Mouse (Mus musculus) naive thymus-derived CD4-positive, alpha-beta T cell, adult 5 months (primary cell): ENCODE data around the gene Plrg1. TPM values are rescaled to one million over a fixed set of nuclear protein-coding genes. Genes with fewer than 3 reads are reported as not detected.

Experiments
- polyA plus RNA-seq: library from polyadenylated mRNA; unstranded; fragments of 100-300 nt; shearing (Covaris generic); gene quantifications from one replicate; pipeline ENCODE4 v1.2.1, GENCODE M21; 2017

Plrg1 gene
- polyA plus RNA-seq = 76.0 TPM

GRCm38 (mm10) chr3:83055281-83056038 lies at the start of gene Plrg1:
Gene Plrg1, plus strand, starts transcription at chr3:83055522.

GRCm38 (mm10) chr3:83007557-83007956 lies 47.8 kb upstream of the Plrg1 start, which contains the start of gene Fgg:
Gene Fgg, plus strand, starts transcription at chr3:83007724.

GRCm38 (mm10) chr3:83025475-83026301 lies 29.6 kb upstream of the Plrg1 start, which contains the start of gene Fga:
Gene Fga, plus strand, starts transcription at chr3:83026076.

GRCm38 (mm10) chr3:83049680-83050079 lies 5.6 kb upstream of the Plrg1 start, which contains the start of gene Fgb:
Gene Fgb, minus strand, starts transcription at chr3:83049863.

Other genes with a start within 250 kb of the Plrg1 start
- not detected for gene Rbm46, start 179.0 kb upstream of the Plrg1 start, polyA plus RNA-seq
- not detected for gene Lrat, start 151.5 kb upstream of the Plrg1 start, polyA plus RNA-seq
- not detected for gene Fgg, start 47.8 kb upstream of the Plrg1 start, polyA plus RNA-seq
- gene Fga, start 29.4 kb upstream of the Plrg1 start, polyA plus RNA-seq = not detected
- not detected for gene Fgb, start 5.7 kb upstream of the Plrg1 start, polyA plus RNA-seq
- 0.09 TPM for gene Dchs2, start 72.4 kb downstream of the Plrg1 start, polyA plus RNA-seq